Mouse (Mus musculus): ENCODE measurements around the gene Adcy1.

DNA sequence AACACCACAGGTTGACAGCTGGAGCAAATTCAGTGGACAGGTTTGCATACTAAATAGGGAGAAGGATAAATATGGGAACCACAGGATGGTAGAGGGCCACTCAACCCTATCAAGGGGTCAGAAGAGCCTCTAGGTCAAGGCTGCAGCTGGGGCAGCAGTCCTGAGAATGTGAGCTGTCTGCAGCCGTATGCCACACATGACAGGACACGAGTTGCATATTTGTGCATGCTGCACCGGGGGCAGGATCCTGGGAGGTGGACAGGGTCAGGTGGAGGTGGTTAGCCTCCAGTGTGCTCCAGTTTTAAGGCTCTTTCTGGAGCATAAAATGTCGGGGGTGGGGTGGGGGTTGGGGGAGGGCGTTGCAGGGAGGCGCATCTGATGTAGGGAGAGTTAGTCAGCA lies 8.3 kb downstream of the Adcy1 start:
- TF ChIP-seq CTCF (IDR thresholded peaks at IDR 0.05): no peak
- no peak for TF ChIP-seq EP300 (IDR thresholded peaks at IDR 0.05; ENCODE audit: insufficient read depth, low read depth, low read length)
- TF ChIP-seq POLR2A (IDR thresholded peaks at IDR 0.05; ENCODE audit: insufficient read depth, low read depth, low read length): no peak

Measured in heart, adult 2 months (tissue).